Mouse (Mus musculus): ENCODE data around the gene Crlf1. TPM values are rescaled to one million over a fixed set of nuclear protein-coding genes. Genes with fewer than 3 reads are reported as not detected.

Crlf1 gene
- polyA plus RNA-seq, 1 experiment from 2014 or later: 0.38 TPM

- H3K27ac ChIP-seq (ENCODE audit: low read depth): no peak overlapping the region
- H3K4me3 ChIP-seq (ENCODE audit: low read depth, low read length): no peak overlapping the region
- H3K4me1 ChIP-seq (ENCODE audit: insufficient read depth): peaks cover 23% of the 10 kb centered on the region
- 6% methylated on average over 20 of the region's 20 CpGs for WGBS (ENCODE audit: insufficient replicate concordance)
- no peaks in the 10 kb centered on the region for H3K9me3 ChIP-seq (ENCODE audit: low read length)
- no peaks in the 10 kb centered on the region for H3K36me3 ChIP-seq (replicated peaks; ENCODE audit: insufficient read depth, low read length)
- H3K27me3 ChIP-seq (ENCODE audit: insufficient read depth, low read length): peaks cover 100% of the 10 kb centered on the region
- no peak overlapping the region for H3K4me2 ChIP-seq (ENCODE audit: low read depth, low read length)
- ATAC-seq (no peak), DNase-seq (no peak)
- TF ChIP-seq CTCF (IDR thresholded peaks at IDR 0.05; ENCODE audit: low read depth): no peak
- no peak for TF ChIP-seq EP300 (IDR thresholded peaks at IDR 0.05; ENCODE audit: low read depth)
- H3K9ac ChIP-seq (replicated peaks): no peak overlapping the region
Observed at GRCm38 (mm10) chr8:70490880-70491495, 2.0 kb upstream of the Crlf1 start.

DNA sequence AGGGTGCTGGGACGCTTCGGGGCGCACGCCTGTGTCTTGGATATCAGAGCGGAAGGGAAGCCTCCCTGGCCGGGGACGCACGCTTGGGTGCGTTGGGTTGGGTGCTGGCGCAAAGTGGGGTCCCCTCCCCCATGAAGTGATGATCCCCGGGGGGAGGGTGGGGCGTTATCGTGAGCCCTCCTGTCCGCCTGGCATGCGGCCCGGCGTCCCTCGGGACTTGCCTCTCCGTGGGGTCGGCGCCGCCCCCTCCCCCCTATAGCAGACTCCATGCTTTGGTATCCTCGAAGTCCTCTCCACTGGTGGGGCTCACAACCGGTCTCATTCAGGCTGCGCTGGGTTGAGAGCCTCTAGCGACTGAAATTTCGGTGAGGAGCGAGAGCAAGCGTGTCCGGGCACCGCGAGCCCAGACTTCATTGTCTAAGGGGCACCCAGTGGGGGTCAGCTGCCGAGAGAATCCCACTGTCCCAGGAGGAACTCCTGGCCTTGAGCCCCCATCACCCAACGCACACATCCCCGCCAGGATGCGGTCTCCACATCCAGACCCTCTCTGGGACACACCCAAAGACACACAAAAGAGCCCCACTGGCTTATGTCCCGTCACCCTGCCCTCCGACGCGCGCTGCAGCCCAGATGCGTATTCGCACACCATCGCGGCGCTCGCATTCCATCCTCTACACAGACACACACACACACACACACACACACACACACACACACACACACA, 896 bp downstream of the Crlf1 start:
- H3K36me3 ChIP-seq (replicated peaks; ENCODE audit: insufficient read depth, low read length): no peaks in the 10 kb centered on the region
- TF ChIP-seq CTCF (IDR thresholded peaks at IDR 0.05; ENCODE audit: low read depth) (no peak), EP300 (IDR thresholded peaks at IDR 0.05; ENCODE audit: low read depth) (no peak)
- peaks cover 98% of the 10 kb centered on the region for H3K27me3 ChIP-seq (ENCODE audit: insufficient read depth, low read length)
- H3K4me1 ChIP-seq (ENCODE audit: insufficient read depth): peaks cover 12% of the 10 kb centered on the region
- peak overlapping the region; percentile 32; the same call in 1 of the 2 replicates for H3K4me3 ChIP-seq (ENCODE audit: low read depth, low read length)
- ATAC-seq (no peak), DNase-seq (no peak)
- no peak overlapping the region for H3K9ac ChIP-seq (replicated peaks)
- no peak overlapping the region for H3K27ac ChIP-seq (ENCODE audit: low read depth)
- no peaks in the 10 kb centered on the region for H3K9me3 ChIP-seq (ENCODE audit: low read length)
- 1% methylated on average over 37 of the region's 47 CpGs for WGBS (ENCODE audit: insufficient replicate concordance)
- no peak overlapping the region for H3K4me2 ChIP-seq (ENCODE audit: low read depth, low read length)

DNA sequence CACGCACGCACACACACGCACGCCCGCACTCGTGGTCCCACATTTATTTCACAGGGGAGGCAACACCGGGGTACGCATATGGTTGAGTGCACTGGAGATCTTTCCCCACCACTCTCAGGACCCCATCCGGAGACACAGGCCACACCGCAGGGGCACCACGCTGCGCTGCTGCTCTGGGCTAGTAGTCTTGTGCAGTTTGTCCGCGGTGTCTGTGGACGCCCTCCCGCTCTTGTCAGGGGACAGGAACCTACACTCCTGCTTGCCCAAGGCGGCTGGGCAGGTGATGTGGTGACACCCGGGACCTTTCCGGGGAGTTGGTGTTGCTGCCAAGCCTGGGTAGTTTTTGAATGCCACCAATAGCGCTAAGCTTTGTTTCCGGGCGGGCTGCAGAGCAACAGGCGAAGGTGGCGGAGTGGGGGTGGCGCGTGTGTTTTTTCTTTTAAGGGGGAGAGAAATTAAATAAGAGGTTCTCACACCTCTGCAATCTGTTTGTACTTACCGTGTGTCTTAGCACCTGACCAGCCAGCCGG, 1.5 kb downstream of the Crlf1 start:
- H3K27ac ChIP-seq (ENCODE audit: low read depth): no peak overlapping the region
- TF ChIP-seq CTCF (IDR thresholded peaks at IDR 0.05; ENCODE audit: low read depth): no peak
- TF ChIP-seq EP300 (IDR thresholded peaks at IDR 0.05; ENCODE audit: low read depth): no peak
- no peak overlapping the region for H3K4me2 ChIP-seq (ENCODE audit: low read depth, low read length)
- peaks cover 7% of the 10 kb centered on the region for H3K4me1 ChIP-seq (ENCODE audit: insufficient read depth)
- H3K4me3 ChIP-seq (ENCODE audit: low read depth, low read length): no peak overlapping the region
- WGBS (ENCODE audit: insufficient replicate concordance): 5% methylated on average over 24 of the region's 28 CpGs
- H3K9me3 ChIP-seq (ENCODE audit: low read length): no peaks in the 10 kb centered on the region
- DNase-seq (no peak), ATAC-seq (no peak)
- no peak overlapping the region for H3K9ac ChIP-seq (replicated peaks)
- no peaks in the 10 kb centered on the region for H3K36me3 ChIP-seq (replicated peaks; ENCODE audit: insufficient read depth, low read length)
- peaks cover 94% of the 10 kb centered on the region for H3K27me3 ChIP-seq (ENCODE audit: insufficient read depth, low read length)

GRCm38 (mm10) chr8:70495001-70495770, 2.2 kb downstream of the Crlf1 start:
- ATAC-seq (no peak), DNase-seq (no peak)
- Histone ChIP-seq H3K4me1 (ENCODE audit: insufficient read depth) (peaks cover 10% of the 10 kb centered on the region; the same call in 1 of the 2 replicates), H3K9me3 (ENCODE audit: low read length) (no peaks in the 10 kb centered on the region), H3K27me3 (ENCODE audit: insufficient read depth, low read length) (peaks cover 89% of the 10 kb centered on the region), H3K4me2 (ENCODE audit: low read depth, low read length) (no peak overlapping the region), H3K27ac (ENCODE audit: low read depth) (no peak overlapping the region), H3K36me3 (replicated peaks; ENCODE audit: insufficient read depth, low read length) (no peaks in the 10 kb centered on the region), H3K9ac (replicated peaks) (no peak overlapping the region), H3K4me3 (ENCODE audit: low read depth, low read length) (no peak overlapping the region)
- WGBS (ENCODE audit: insufficient replicate concordance): 3% methylated on average over 21 of the region's 21 CpGs
- TF ChIP-seq CTCF (IDR thresholded peaks at IDR 0.05; ENCODE audit: low read depth): no peak
- TF ChIP-seq EP300 (IDR thresholded peaks at IDR 0.05; ENCODE audit: low read depth): no peak

- H3K9me3 ChIP-seq (ENCODE audit: low read length): no peaks in the 10 kb centered on the region
- H3K4me2 ChIP-seq (ENCODE audit: low read depth, low read length): no peak overlapping the region
- TF ChIP-seq CTCF (IDR thresholded peaks at IDR 0.05; ENCODE audit: low read depth) (no peak), EP300 (IDR thresholded peaks at IDR 0.05; ENCODE audit: low read depth) (no peak)
- no peak overlapping the region for H3K9ac ChIP-seq (replicated peaks)
- WGBS (ENCODE audit: insufficient replicate concordance): 9% methylated on average over 12 of the region's 12 CpGs
- H3K36me3 ChIP-seq (replicated peaks; ENCODE audit: insufficient read depth, low read length): no peaks in the 10 kb centered on the region
- ATAC-seq: no peak
- no peak for DNase-seq
- H3K4me1 ChIP-seq (ENCODE audit: insufficient read depth): peaks cover 15% of the 10 kb centered on the region
- no peak overlapping the region for H3K4me3 ChIP-seq (ENCODE audit: low read depth, low read length)
- H3K27me3 ChIP-seq (ENCODE audit: insufficient read depth, low read length): peaks cover 88% of the 10 kb centered on the region
- no peak overlapping the region for H3K27ac ChIP-seq (ENCODE audit: low read depth)
Observed at GRCm38 (mm10) chr8:70495771-70496062, 2.8 kb downstream of the Crlf1 start.

All from liver, postnatal 0 days (tissue).